Mouse (Mus musculus) midbrain, postnatal 0 days (tissue): Measurements from ENCODE around the gene Prickle3. TPM values are rescaled to one million over a fixed set of nuclear protein-coding genes. Genes with fewer than 3 reads are reported as not detected.
A peak's percentile ranks its signal among the peaks of the same experiment; 100 is the strongest.
"Not testable (repeated sequence)": the region's sequence is repeated elsewhere in the genome, so short reads cannot be mapped to it uniquely, and the experiment has no call there.

ENCODE experiments used
- ATAC-seq: fragments of 200-750 bp; cut with Nextera tagmentation; 2 replicates; pipeline ENCODE4 v1.8.0; 2017; ENCODE audit warnings: moderate number of reproducible peaks, mild to moderate bottlenecking, moderate TSS enrichment, moderate library complexity; ENCODE audit not compliant: low FRiP score
- DNase-seq: peaks from one replicate; pipeline ENCODE4 v3.0.0-alpha.2; 2015; ENCODE audit warnings: low spot score
- H3K27ac ChIP-seq: fragments of 300-500 bp; sonication (generic); 2 replicates; pipeline ENCODE4 v1.5.1; 2014; ENCODE audit warnings: low read depth, mild to moderate bottlenecking, low read length, mixed read lengths
- H3K27me3 ChIP-seq: fragments of 300-500 bp; sonication (generic); 2 replicates; pipeline ENCODE4 v1.6.1; 2014; ENCODE audit warnings: low read length, control low read depth, mixed read lengths; ENCODE audit not compliant: insufficient read depth
- H3K36me3 ChIP-seq: fragments of 300-500 bp; sonication (generic); 2 replicates; pipeline ENCODE4 v1.6.1; 2014; ENCODE audit warnings: low read length, control low read depth, mixed read lengths; ENCODE audit not compliant: insufficient read depth
- H3K4me1 ChIP-seq: fragments of 300-500 bp; sonication (generic); 2 replicates; pipeline ENCODE4 v1.6.1; 2014; ENCODE audit warnings: mild to moderate bottlenecking, control low read depth, antibody characterized with exemption, low read length, mixed read lengths; ENCODE audit not compliant: insufficient read depth
- H3K4me2 ChIP-seq: fragments of 300-500 bp; sonication (generic); 2 replicates; pipeline ENCODE4 v1.6.1; 2014; ENCODE audit warnings: low read depth, mild to moderate bottlenecking, low read length, mixed read lengths; ENCODE audit not compliant: poor library complexity, severe bottlenecking
- H3K4me3 ChIP-seq: fragments of 300-500 bp; sonication (generic); 2 replicates; pipeline ENCODE4 v1.5.1; 2014; ENCODE audit warnings: low read depth, mild to moderate bottlenecking, low read length, moderate library complexity
- H3K9ac ChIP-seq: fragments of 300-500 bp; sonication (generic); replicated peaks from 2 replicates; pipeline ENCODE4 v1.6.1; 2014; ENCODE audit warnings: mild to moderate bottlenecking, low read length, moderate library complexity, mixed read lengths; ENCODE audit not compliant: poor library complexity, severe bottlenecking
- H3K9me3 ChIP-seq: fragments of 300-500 bp; sonication (generic); 2 replicates; pipeline ENCODE4 v1.6.1; 2016; ENCODE audit warnings: low read length, control low read depth
- CTCF ChIP-seq: IDR thresholded peaks from 2 replicates; pipeline ENCODE4 v1.5.1; 2016; ENCODE audit warnings: antibody characterized with exemption, mild to moderate bottlenecking
- WGBS: fragments of 180-500 bp; shearing (Covaris S2); extraction: QIAGEN DNeasy Blood & Tissue Kit; methylation state at CpG from one replicate; pipeline ENCODE4 v1.1.7; 2014; 5-methylcytosine and 5-hydroxymethylcytosine counted together
- polyA plus RNA-seq: library from polyadenylated mRNA; unstranded; fragments of >200 nt; fragmentation: Nextera tagmentation; extraction: Ambion mirVana; gene quantifications from 2 replicates; pipeline ENCODE4 v1.2.1, GENCODE M21; 2015
- total RNA-seq: library from RNA; depleted of rRNA; stranded (reverse); fragments of >200 nt; gene quantifications from 2 replicates; pipeline ENCODE4 v1.2.3, GENCODE M21; 2014; rRNA removed

Prickle3 gene
- total and polyA plus RNA-seq, 2 experiments from 2014 or later = 1.1 to 1.6 TPM

- not testable (repeated sequence) for H3K9me3 ChIP-seq, H3K4me2 ChIP-seq, ATAC-seq, H3K4me3 ChIP-seq, H3K9ac ChIP-seq, DNase-seq, H3K4me1 ChIP-seq, H3K27me3 ChIP-seq, H3K36me3 ChIP-seq, H3K27ac ChIP-seq
- TF ChIP-seq CTCF = peak; percentile 8; the same call in 1 of the 2 replicates
- 24% methylated on average over 1 of the region's 1 CpGs for WGBS
Measured at GRCm38 (mm10) chrX:7716058-7716457, 59.0 kb downstream of the Prickle3 start.

Other genes starting within 250 kb of the Prickle3 start
- gene Foxp3, start 83.6 kb upstream of the Prickle3 start, total RNA-seq = 0.16 TPM in 1 of 2 replicates, not detected in the other
- gene Foxp3, start 83.6 kb upstream of the Prickle3 start, polyA plus RNA-seq = 0.30 TPM in 1 of 2 replicates, not detected in the other
- 19.4 and 27.3 TPM in 2 replicates for gene Ppp1r3f, start 83.0 kb upstream of the Prickle3 start, total RNA-seq
- 8.4 and 9.4 TPM in 2 replicates for gene Ppp1r3f, start 83.0 kb upstream of the Prickle3 start, polyA plus RNA-seq
- 29.6 and 32.3 TPM in 2 replicates for gene Ccdc22, start 51.7 kb upstream of the Prickle3 start, total RNA-seq
- gene Ccdc22, start 51.7 kb upstream of the Prickle3 start, polyA plus RNA-seq = 19.9 and 20.0 TPM in 2 replicates
- gene Cacna1f, start 50.2 kb upstream of the Prickle3 start, total RNA-seq = 0.05 and 1.0 TPM in 2 replicates
- 0.16 and 0.20 TPM in 2 replicates for gene Cacna1f, start 50.2 kb upstream of the Prickle3 start, polyA plus RNA-seq
- 431 and 492 TPM in 2 replicates for gene Syp, start 18.8 kb upstream of the Prickle3 start, total RNA-seq
- 329 and 360 TPM in 2 replicates for gene Syp, start 18.8 kb upstream of the Prickle3 start, polyA plus RNA-seq
- 9.1 and 16.4 TPM in 2 replicates for gene Plp2, start 14.1 kb downstream of the Prickle3 start, total RNA-seq
- gene Plp2, start 14.1 kb downstream of the Prickle3 start, polyA plus RNA-seq = 18.9 and 20.0 TPM in 2 replicates
- gene Magix, start 24.0 kb downstream of the Prickle3 start, total RNA-seq = not detected in 2 replicates
- gene Magix, start 24.0 kb downstream of the Prickle3 start, polyA plus RNA-seq = 0.07 and 0.13 TPM in 2 replicates
- 11.9 and 25.1 TPM in 2 replicates for gene Gpkow, start 39.9 kb downstream of the Prickle3 start, total RNA-seq
- gene Gpkow, start 39.9 kb downstream of the Prickle3 start, polyA plus RNA-seq = 41.6 and 42.3 TPM in 2 replicates
- 34.6 and 42.0 TPM in 2 replicates for gene Wdr45, start 57.1 kb downstream of the Prickle3 start, total RNA-seq
- 27.2 and 30.5 TPM in 2 replicates for gene Wdr45, start 57.1 kb downstream of the Prickle3 start, polyA plus RNA-seq
- gene Gm45208, start 65.0 kb downstream of the Prickle3 start, total RNA-seq = 0.71 TPM in 1 of 2 replicates, not detected in the other
- not detected in 2 replicates for gene Gm45208, start 65.0 kb downstream of the Prickle3 start, polyA plus RNA-seq
- gene Praf2, start 71.2 kb downstream of the Prickle3 start, total RNA-seq = 110 and 134 TPM in 2 replicates
- gene Praf2, start 71.2 kb downstream of the Prickle3 start, polyA plus RNA-seq = 136 and 146 TPM in 2 replicates
- gene Ccdc120, start 93.6 kb downstream of the Prickle3 start, total RNA-seq = 272 and 352 TPM in 2 replicates
- gene Ccdc120, start 93.6 kb downstream of the Prickle3 start, polyA plus RNA-seq = 64.9 and 71.6 TPM in 2 replicates
- 21.0 and 22.3 TPM in 2 replicates for gene Tfe3, start 105.3 kb downstream of the Prickle3 start, total RNA-seq
- gene Tfe3, start 105.3 kb downstream of the Prickle3 start, polyA plus RNA-seq = 20.0 and 21.0 TPM in 2 replicates
- 27.2 and 36.3 TPM in 2 replicates for gene Gripap1, start 132.5 kb downstream of the Prickle3 start, total RNA-seq
- 63.9 and 68.4 TPM in 2 replicates for gene Gripap1, start 132.5 kb downstream of the Prickle3 start, polyA plus RNA-seq
- 3.1 and 5.2 TPM in 2 replicates for gene Kcnd1, start 165.0 kb downstream of the Prickle3 start, total RNA-seq
- 4.6 and 5.3 TPM in 2 replicates for gene Kcnd1, start 165.0 kb downstream of the Prickle3 start, polyA plus RNA-seq
- gene Otud5, start 184.1 kb downstream of the Prickle3 start, total RNA-seq = 61.2 and 68.3 TPM in 2 replicates
- gene Otud5, start 184.1 kb downstream of the Prickle3 start, polyA plus RNA-seq = 37.0 and 39.6 TPM in 2 replicates
- 12.7 and 17.4 TPM in 2 replicates for gene Pim2, start 221.0 kb downstream of the Prickle3 start, total RNA-seq
- 20.4 and 20.9 TPM in 2 replicates for gene Pim2, start 221.0 kb downstream of the Prickle3 start, polyA plus RNA-seq
- 50.2 and 67.0 TPM in 2 replicates for gene Slc35a2, start 226.8 kb downstream of the Prickle3 start, total RNA-seq
- gene Slc35a2, start 226.8 kb downstream of the Prickle3 start, polyA plus RNA-seq = 42.9 and 46.2 TPM in 2 replicates
- 136 and 143 TPM in 2 replicates for gene Pqbp1, start 242.0 kb downstream of the Prickle3 start, total RNA-seq
- gene Pqbp1, start 242.0 kb downstream of the Prickle3 start, polyA plus RNA-seq = 232 and 234 TPM in 2 replicates
- 42.6 and 43.4 TPM in 2 replicates for gene Timm17b, start 242.1 kb downstream of the Prickle3 start, total RNA-seq
- gene Timm17b, start 242.1 kb downstream of the Prickle3 start, polyA plus RNA-seq = 141 and 145 TPM in 2 replicates